ENCODE assay signal across 13 mouse cellular contexts in the genomic region with DNA sequence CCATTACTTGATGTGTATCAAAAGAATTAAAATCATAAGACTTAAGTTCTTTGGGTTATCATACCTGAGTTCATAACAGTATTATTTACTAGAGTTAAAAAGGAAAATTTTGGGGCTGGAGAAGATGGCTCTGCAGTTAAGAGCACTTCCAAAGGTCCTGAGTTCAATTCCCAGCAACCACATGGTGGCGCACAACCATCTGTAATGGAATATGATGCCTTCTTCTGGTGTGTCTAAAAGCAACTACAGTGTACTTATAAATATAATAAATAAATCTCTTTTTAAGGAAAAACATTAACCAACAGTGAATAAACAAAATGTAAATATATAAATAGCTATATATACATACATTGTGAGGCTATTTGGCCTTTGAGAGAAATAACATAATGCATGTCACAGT. TPM values are rescaled to one million over a fixed set of nuclear protein-coding genes. Genes with fewer than 3 reads are reported as not detected.
DNase-seq lines count a peak whose midpoint lies in the region; ATAC-seq and TF ChIP-seq lines count a peak whose summit lies in the region.
"Had no signal": no experiment of that assay in that cellular context is flagged by ENCODE, and none has a peak within 500 bp of the region (broad histone marks: within the 10 kb centered on the region; RNA-seq: fewer than 3 reads in every experiment).

No protein-coding gene starts in this region.

- 82% methylated on average over 1 of the region's 1 CpGs for WGBS in heart, postnatal 0 days
- 87% methylated on average over 1 of the region's 1 CpGs for WGBS in heart, embryonic 11.5 days (ENCODE audit: insufficient replicate concordance)
- WGBS in kidney, embryonic 16.5 days, result 100% methylated on average over 1 of the region's 1 CpGs
- WGBS in lung, embryonic 14.5 days, result 94% methylated on average over 1 of the region's 1 CpGs

- H3K27ac ChIP-seq in heart, postnatal 0 days (ENCODE audit: low read depth), result no peak overlapping the region
- H3K27ac ChIP-seq in heart, embryonic 11.5 days (ENCODE audit: low read depth, low read length), result no peak overlapping the region
- H3K27ac ChIP-seq in kidney, embryonic 16.5 days (ENCODE audit: low read length), result no peak overlapping the region
- H3K27ac ChIP-seq in lung, embryonic 14.5 days (ENCODE audit: low read depth), result no peak overlapping the region
- H3K27ac ChIP-seq: heart, embryonic 13.5 days; limb, embryonic 13.5 days; stomach, embryonic 15.5 days had no signal

- H3K4me1 ChIP-seq in heart, postnatal 0 days (ENCODE audit: control insufficient read depth, insufficient read depth), result no peaks in the 10 kb centered on the region
- H3K4me1 ChIP-seq in heart, embryonic 11.5 days (ENCODE audit: control insufficient read depth, insufficient read depth, low read length), result no peaks in the 10 kb centered on the region
- H3K4me1 ChIP-seq in kidney, embryonic 16.5 days (ENCODE audit: insufficient read depth, low read length), result no peaks in the 10 kb centered on the region
- H3K4me1 ChIP-seq in lung, embryonic 14.5 days (ENCODE audit: insufficient read depth), result no peaks in the 10 kb centered on the region
- H3K4me1 ChIP-seq: heart, embryonic 13.5 days; limb, embryonic 13.5 days; stomach, embryonic 15.5 days had no signal

- H3K9ac ChIP-seq in heart, postnatal 0 days (replicated peaks; ENCODE audit: low read depth, low read length), result no peak overlapping the region
- no peak overlapping the region for H3K9ac ChIP-seq in heart, embryonic 11.5 days (ENCODE audit: low read depth, low read length)
- H3K9ac ChIP-seq in kidney, embryonic 16.5 days (replicated peaks; ENCODE audit: low read length), result no peak overlapping the region
- H3K9ac ChIP-seq in lung, embryonic 14.5 days, result no peak overlapping the region
- H3K9ac ChIP-seq: heart, embryonic 13.5 days; limb, embryonic 13.5 days; stomach, embryonic 15.5 days had no signal

- ATAC-seq in heart, postnatal 0 days (ENCODE audit: insufficient read depth, low read depth), result no peak
- no peak for ATAC-seq in heart, embryonic 11.5 days (replicated peaks; ENCODE audit: insufficient number of reproducible peaks, low FRiP score, low TSS enrichment)
- no peak for ATAC-seq in kidney, embryonic 16.5 days (ENCODE audit: low FRiP score, low TSS enrichment)
- ATAC-seq in lung, embryonic 14.5 days (ENCODE audit: insufficient read depth), result no peak
- ATAC-seq in activated CD4-positive, CD25-positive, alpha-beta regulatory T cell, adult 4 months, result no peak
- ATAC-seq: inflammation-experienced regulatory T-cells, adult 6 months had no signal

- H3K36me3 ChIP-seq in heart, postnatal 0 days (replicated peaks; ENCODE audit: control insufficient read depth, insufficient read depth, low read length), result peaks cover 81% of the 10 kb centered on the region
- peaks cover 42% of the 10 kb centered on the region for H3K36me3 ChIP-seq in heart, embryonic 11.5 days (ENCODE audit: control insufficient read depth, insufficient read depth, low read length)
- peaks cover 66% of the 10 kb centered on the region for H3K36me3 ChIP-seq in kidney, embryonic 16.5 days (ENCODE audit: insufficient read depth, low read length)
- peaks cover 88% of the 10 kb centered on the region for H3K36me3 ChIP-seq in lung, embryonic 14.5 days (ENCODE audit: insufficient read depth)

- H3K9me3 ChIP-seq in heart, postnatal 0 days (replicated peaks; ENCODE audit: control insufficient read depth, low read length), result no peaks in the 10 kb centered on the region
- H3K9me3 ChIP-seq in heart, embryonic 11.5 days (replicated peaks; ENCODE audit: control insufficient read depth, low read length), result no peaks in the 10 kb centered on the region
- H3K9me3 ChIP-seq in kidney, embryonic 16.5 days (ENCODE audit: low read length), result no peaks in the 10 kb centered on the region
- H3K9me3 ChIP-seq in lung, embryonic 14.5 days (ENCODE audit: low read depth, low read length), result no peaks in the 10 kb centered on the region
- H3K9me3 ChIP-seq: heart, embryonic 13.5 days; limb, embryonic 13.5 days; stomach, embryonic 15.5 days had no signal

- no peak for DNase-seq in heart, postnatal 0 days (ENCODE audit: low spot score)
- DNase-seq in kidney, postnatal 4 days, result peak; percentile 29 to 40
- peak; percentile 58 for DNase-seq in NIH3T3 (ENCODE audit: low read depth)
- peak; percentile 46 for DNase-seq in lung, embryonic 14.5 days
- DNase-seq: layer of hippocampus, postnatal 36 days had no signal

- H3K27me3 ChIP-seq in heart, postnatal 0 days (ENCODE audit: control insufficient read depth, insufficient read depth, low read length), result no peaks in the 10 kb centered on the region
- H3K27me3 ChIP-seq in heart, embryonic 11.5 days (ENCODE audit: control insufficient read depth, insufficient read depth, low read length), result no peaks in the 10 kb centered on the region
- H3K27me3 ChIP-seq in kidney, embryonic 16.5 days (ENCODE audit: insufficient read depth, low read length), result no peaks in the 10 kb centered on the region
- H3K27me3 ChIP-seq in lung, embryonic 14.5 days (ENCODE audit: insufficient read depth, low read length), result no peaks in the 10 kb centered on the region
- H3K27me3 ChIP-seq: heart, embryonic 13.5 days; limb, embryonic 13.5 days; stomach, embryonic 15.5 days had no signal

- no peak overlapping the region for H3K4me2 ChIP-seq in heart, postnatal 0 days (ENCODE audit: low read depth, low read length)
- no peak overlapping the region for H3K4me2 ChIP-seq in heart, embryonic 11.5 days
- no peak overlapping the region for H3K4me2 ChIP-seq in kidney, embryonic 16.5 days (replicated peaks; ENCODE audit: low read depth, low read length)
- H3K4me2 ChIP-seq in lung, embryonic 14.5 days, result no peak overlapping the region
- H3K4me2 ChIP-seq: heart, embryonic 13.5 days; limb, embryonic 13.5 days; stomach, embryonic 15.5 days had no signal

- peak; percentile 37; the same call in 1 of the 2 replicates for TF ChIP-seq CTCF in heart, postnatal 0 days (IDR thresholded peaks at IDR 0.05; ENCODE audit: low read depth)
- peak; percentile 19; the same call in 1 of the 2 replicates for TF ChIP-seq CTCF in lung, embryonic 14.5 days (IDR thresholded peaks at IDR 0.05; ENCODE audit: low read depth)

- no peak for TF ChIP-seq EP300 in heart, postnatal 0 days (IDR thresholded peaks at IDR 0.05; ENCODE audit: low read depth)

- H3K4me3 ChIP-seq in heart, postnatal 0 days (ENCODE audit: low read depth, low read length), result no peak overlapping the region
- no peak overlapping the region for H3K4me3 ChIP-seq in heart, embryonic 11.5 days (ENCODE audit: low read depth, low read length)
- H3K4me3 ChIP-seq in kidney, embryonic 16.5 days (ENCODE audit: low read length), result no peak overlapping the region
- no peak overlapping the region for H3K4me3 ChIP-seq in lung, embryonic 14.5 days (ENCODE audit: low read depth, low read length)
- H3K4me3 ChIP-seq: heart, embryonic 13.5 days; limb, embryonic 13.5 days; myocyte; stomach, embryonic 15.5 days had no signal

RNA-seq across cellular contexts. Expression of a gene that starts 17.0 kb away (rescaled TPM):
- total RNA-seq in heart, postnatal 0 days (2014; rRNA removed; ENCODE audit: low replicate concordance), result 30.7 and 31.1 TPM in 2 replicates
- polyA plus RNA-seq in heart, postnatal 0 days (2015; fragmentation: Nextera tagmentation; extraction: Ambion mirVana), result 70.5 and 82.0 TPM in 2 replicates
- polyA plus RNA-seq in heart, embryonic 11.5 days (2014; fragmentation: Nextera tagmentation; extraction: Ambion mirVana), result 184 and 190 TPM in 2 replicates
- 235 and 246 TPM in 2 replicates for polyA plus RNA-seq in kidney, embryonic 16.5 days (2015; fragmentation: Nextera tagmentation; extraction: Ambion mirVana)
- 272 and 284 TPM in 2 replicates for polyA plus RNA-seq in lung, embryonic 14.5 days (2014; fragmentation: Nextera tagmentation; extraction: Ambion mirVana)
- 100 to 1,000 TPM; 192 to 195 TPM for polyA plus RNA-seq in activated CD4-positive, CD25-positive, alpha-beta regulatory T cell, adult 4 months (2017; shearing (Covaris generic))

RNA-seq across cellular contexts. Expression of a gene that starts 31.1 kb away (rescaled TPM):
- 68.9 and 71.3 TPM in 2 replicates for total RNA-seq in heart, postnatal 0 days (2014; rRNA removed; ENCODE audit: low replicate concordance)
- 186 and 199 TPM in 2 replicates for polyA plus RNA-seq in heart, postnatal 0 days (2015; fragmentation: Nextera tagmentation; extraction: Ambion mirVana)
- 288 and 300 TPM in 2 replicates for polyA plus RNA-seq in heart, embryonic 11.5 days (2014; fragmentation: Nextera tagmentation; extraction: Ambion mirVana)
- polyA plus RNA-seq in kidney, embryonic 16.5 days (2015; fragmentation: Nextera tagmentation; extraction: Ambion mirVana), result 370 and 375 TPM in 2 replicates
- polyA plus RNA-seq in lung, embryonic 14.5 days (2014; fragmentation: Nextera tagmentation; extraction: Ambion mirVana), result 412 and 431 TPM in 2 replicates
- 100 to 1,000 TPM; 504 to 528 TPM for polyA plus RNA-seq in activated CD4-positive, CD25-positive, alpha-beta regulatory T cell, adult 4 months (2017; shearing (Covaris generic))
